Mouse (Mus musculus) liver, adult 2 months (tissue): ENCODE results near the gene Cep72. TPM values are rescaled to one million over a fixed set of nuclear protein-coding genes. Genes with fewer than 3 reads are reported as not detected.
A peak's percentile ranks its signal among the peaks of the same experiment; 100 is the strongest.
"Not testable (repeated sequence)": the region's sequence is repeated elsewhere in the genome, so short reads cannot be mapped to it uniquely, and the experiment has no call there.

Experiments used
- DNase-seq: peaks from one replicate; pipeline ENCODE4 v3.0.0-alpha.2; 2011; ENCODE audit warnings: low read depth, low spot score; ENCODE audit errors: extremely low read depth
- H3K27ac ChIP-seq: fragments of 200-500 bp; replicated peaks from 2 replicates; pipeline ENCODE4 v1.5.1; 2012; ENCODE audit warnings: low read depth, mild to moderate bottlenecking, control low read depth, inconsistent platforms, low read length; ENCODE audit not compliant: insufficient read depth
- H3K27me3 ChIP-seq: fragments of 200-500 bp; 2 replicates; pipeline ENCODE4 v1.6.1; 2012; ENCODE audit warnings: mild to moderate bottlenecking, moderate library complexity, low read length, inconsistent platforms; ENCODE audit not compliant: control insufficient read depth, insufficient read depth
- H3K36me3 ChIP-seq: fragments of 200-500 bp; 2 replicates; pipeline ENCODE4 v1.6.1; 2012; ENCODE audit warnings: low read length, inconsistent platforms; ENCODE audit not compliant: control insufficient read depth, insufficient read depth
- H3K4me1 ChIP-seq: fragments of 200-500 bp; 2 replicates; pipeline ENCODE4 v1.6.1; 2011; ENCODE audit warnings: low read length; ENCODE audit not compliant: control insufficient read depth, insufficient read depth
- H3K4me3 ChIP-seq: fragments of 200-500 bp; 2 replicates; pipeline ENCODE4 v1.5.1; 2011; ENCODE audit warnings: low read depth, mild to moderate bottlenecking, control low read depth, low read length, moderate library complexity; ENCODE audit not compliant: insufficient read depth
- H3K79me2 ChIP-seq: fragments of 200-500 bp; 2 replicates; pipeline ENCODE4 v1.6.1; 2012; ENCODE audit warnings: inconsistent platforms, mild to moderate bottlenecking, low read length, moderate library complexity; ENCODE audit not compliant: control insufficient read depth, insufficient read depth
- H3K9ac ChIP-seq: fragments of 200-500 bp; 2 replicates; pipeline ENCODE4 v1.6.1; 2012; ENCODE audit warnings: low read depth, mild to moderate bottlenecking, control low read depth, inconsistent platforms, low read length
- CTCF ChIP-seq: fragments of 200-500 bp; IDR thresholded peaks from 2 replicates; pipeline ENCODE4 v1.5.1; 2011; ENCODE audit warnings: low read depth, low read length, control low read depth
- POLR2A ChIP-seq: fragments of 200-500 bp; IDR thresholded peaks from 2 replicates; pipeline ENCODE4 v1.6.1; 2011; ENCODE audit warnings: low read length, control low read depth; ENCODE audit not compliant: insufficient read depth; ENCODE audit errors: extremely low read depth
- WGBS: fragments of 180-500 bp; shearing (Covaris S2); methylation state at CpG from one replicate; pipeline ENCODE4 v1.1.7; 2018; 5-methylcytosine and 5-hydroxymethylcytosine counted together
- polyA plus RNA-seq: library from polyadenylated mRNA; depleted of rRNA; stranded (reverse); fragments of >200 nt; gene quantifications from 2 replicates; pipeline ENCODE4 v1.2.3, GENCODE M21; 2012
- total RNA-seq: library from RNA; depleted of rRNA; stranded (reverse); fragments of >200 nt; gene quantifications from 2 replicates; pipeline ENCODE4 v1.2.3, GENCODE M21; 2014

Gene Cep72
- total and polyA plus RNA-seq, 2 experiments = 0.37 to 0.46 TPM

- WGBS = 2% methylated on average over 2 of the region's 2 CpGs
- no peak overlapping the region for H3K9ac ChIP-seq
- H3K27ac ChIP-seq = peak overlapping the region; percentile 85
- peaks cover 30% of the 10 kb centered on the region for H3K4me1 ChIP-seq
- H3K4me3 ChIP-seq = no peak overlapping the region
- H3K36me3 ChIP-seq = no peaks in the 10 kb centered on the region
- H3K27me3 ChIP-seq = no peaks in the 10 kb centered on the region
- TF ChIP-seq CTCF (peak; percentile 57), POLR2A (no peak)
- peak; percentile 76 for DNase-seq
- peaks cover 3% of the 10 kb centered on the region; the same call in 1 of the 2 replicates for H3K79me2 ChIP-seq
These were observed 35.9 kb downstream of the Cep72 start for GRCm38 (mm10) chr13:74026215-74026614.

- no peaks in the 10 kb centered on the region for H3K27me3 ChIP-seq
- H3K9ac ChIP-seq = no peak overlapping the region
- TF ChIP-seq POLR2A (no peak), CTCF (no peak)
- H3K4me1 ChIP-seq = peaks cover 30% of the 10 kb centered on the region
- no peaks in the 10 kb centered on the region for H3K36me3 ChIP-seq
- peaks cover 3% of the 10 kb centered on the region; the same call in 1 of the 2 replicates for H3K79me2 ChIP-seq
- DNase-seq = peak; percentile 96
- H3K4me3 ChIP-seq = no peak overlapping the region
- H3K27ac ChIP-seq = peak overlapping the region; percentile 85
- 22% methylated on average over 4 of the region's 4 CpGs for WGBS
These were observed 36.7 kb downstream of the Cep72 start for GRCm38 (mm10) chr13:74025151-74026081.

- Histone ChIP-seq H3K4me1 (peaks cover 14% of the 10 kb centered on the region), H3K79me2 (peaks cover 32% of the 10 kb centered on the region; the same call in 1 of the 2 replicates)
- not testable (repeated sequence) for H3K27me3 ChIP-seq, H3K36me3 ChIP-seq, H3K27ac ChIP-seq, H3K9ac ChIP-seq, H3K4me3 ChIP-seq
- peak; percentile 77 for DNase-seq
- 37% methylated on average over 8 of the region's 8 CpGs for WGBS
These were observed 43.1 kb downstream of the Cep72 start for GRCm38 (mm10) chr13:74019006-74019405.

GRCm38 (mm10) chr13:74017426-74017825 is 44.7 kb downstream of the Cep72 start:
- TF ChIP-seq POLR2A = no peak
- 89% methylated on average over 4 of the region's 4 CpGs for WGBS
- Histone ChIP-seq H3K9ac (no peak overlapping the region), H3K4me3 (no peak overlapping the region), H3K27ac (no peak overlapping the region), H3K4me1 (peaks cover 6% of the 10 kb centered on the region; the same call in 1 of the 2 replicates), H3K36me3 (no peaks in the 10 kb centered on the region), H3K79me2 (peaks cover 35% of the 10 kb centered on the region; the same call in 1 of the 2 replicates), H3K27me3 (no peaks in the 10 kb centered on the region)
- no peak for DNase-seq

GRCm38 (mm10) chr13:74015908-74016307 is 46.2 kb downstream of the Cep72 start:
- Histone ChIP-seq H3K9ac (no peak overlapping the region), H3K27me3 (no peaks in the 10 kb centered on the region), H3K79me2 (peaks cover 48% of the 10 kb centered on the region), H3K4me1 (peaks cover 7% of the 10 kb centered on the region; the same call in 1 of the 2 replicates), H3K36me3 (no peaks in the 10 kb centered on the region), H3K4me3 (no peak overlapping the region), H3K27ac (no peak overlapping the region)
- no peak for DNase-seq
- WGBS = 92% methylated on average over 4 of the region's 4 CpGs
- TF ChIP-seq CTCF = no peak
- TF ChIP-seq POLR2A = no peak

GRCm38 (mm10) chr13:74010678-74011077 is 51.4 kb downstream of the Cep72 start:
- Histone ChIP-seq H3K79me2 (peaks cover 24% of the 10 kb centered on the region), H3K27ac (no peak overlapping the region), H3K36me3 (no peaks in the 10 kb centered on the region), H3K4me1 (peaks cover 6% of the 10 kb centered on the region; the same call in 1 of the 2 replicates), H3K9ac (no peak overlapping the region), H3K27me3 (no peaks in the 10 kb centered on the region), H3K4me3 (no peak overlapping the region)
- WGBS = 26% methylated on average over 3 of the region's 3 CpGs
- no peak for DNase-seq
- TF ChIP-seq POLR2A (no peak), CTCF (no peak)
